Mouse (Mus musculus) gastrocnemius, adult 8-10 months (tissue): Measurements from ENCODE around the gene Krt20. TPM values are rescaled to one million over a fixed set of nuclear protein-coding genes. Genes with fewer than 3 reads are reported as not detected.

ENCODE experiments used
- DNase-seq, 2 experiments: peaks; one replicate each; pipeline ENCODE4 v3.0.0; 2022; ENCODE audit warnings: low spot score in 2 of 2
- total RNA-seq, 4 experiments: library from RNA; stranded (reverse); gene quantifications; 2 replicates each; pipeline ENCODE4 v1.2.4; 2022

Krt20 gene
- under 1 TPM in 1 of 4 experiments, not detected in 3; 0.13 TPM for total RNA-seq

GRCm38 (mm10) chr11:99437972-99438371 lies at the start of gene Krt20:
Gene Krt20 (minus strand): TSS chr11:99438150.
- DNase-seq: no peak

- DNase-seq: no peak
These were observed 37.0 kb upstream of the Krt20 start for GRCm38 (mm10) chr11:99474981-99475380.

DNA sequence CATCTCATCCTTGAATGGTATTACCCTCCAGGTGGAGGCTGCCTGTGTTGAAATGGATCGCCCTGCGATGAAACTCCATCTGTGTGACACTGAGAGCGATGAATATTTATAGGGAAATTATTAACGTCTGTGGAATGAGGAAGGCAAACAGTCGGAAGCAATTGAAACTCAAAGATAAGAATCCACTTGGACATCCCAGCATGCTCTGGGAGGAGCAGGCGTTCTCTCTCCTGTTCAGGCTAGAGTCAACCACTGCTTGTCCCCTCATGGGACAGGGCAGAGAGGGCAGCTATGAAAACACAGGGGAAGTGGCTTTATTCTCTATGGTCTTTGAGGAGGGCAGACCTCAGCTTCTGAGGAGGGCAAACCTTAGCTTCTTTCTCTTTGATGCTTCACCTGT lies 35.5 kb upstream of the Krt20 start:
- DNase-seq: no peak

DNA sequence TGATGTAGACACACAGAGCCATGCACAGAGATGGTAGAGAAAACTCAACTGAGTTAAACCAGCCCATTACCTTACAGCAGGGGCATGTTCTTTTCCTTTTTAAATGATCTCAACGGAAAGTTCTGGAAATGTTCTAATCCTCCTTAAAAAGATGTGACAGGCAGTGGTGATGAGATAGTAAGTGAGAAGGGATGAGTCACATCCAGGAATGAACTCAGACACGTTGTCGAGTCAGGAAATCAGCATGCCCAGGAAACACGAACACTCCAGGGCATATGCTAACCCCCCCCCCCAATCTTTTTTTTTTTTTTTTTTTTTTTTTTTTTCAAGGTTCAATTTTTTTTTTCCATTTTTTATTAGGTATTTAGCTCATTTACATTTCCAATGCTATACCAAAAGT lies 34.5 kb upstream of the Krt20 start:
- no peak for DNase-seq

GRCm38 (mm10) chr11:99471946-99472345 lies 34.0 kb upstream of the Krt20 start:
- no peak for DNase-seq

DNA sequence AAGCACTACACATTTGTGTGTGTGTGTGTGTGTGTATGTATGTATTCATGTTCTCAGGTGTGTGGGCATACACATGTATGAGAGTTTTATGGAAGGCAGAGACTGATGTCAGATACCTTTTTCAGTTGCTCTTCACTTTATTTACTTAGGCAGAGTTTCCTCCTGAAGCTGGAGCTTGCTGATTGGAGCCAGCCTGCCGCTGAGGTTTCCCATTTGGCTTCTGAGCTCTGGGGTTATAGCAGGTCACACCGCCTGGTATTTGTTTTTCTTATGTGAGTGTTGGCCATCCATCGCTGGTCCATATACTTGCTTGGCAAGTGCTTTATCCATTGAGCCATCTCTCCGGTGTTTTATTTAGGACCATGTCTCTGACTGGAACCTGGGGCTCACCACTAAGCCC lies 31.3 kb upstream of the Krt20 start:
- DNase-seq: no peak

GRCm38 (mm10) chr11:99468566-99468965 lies 30.6 kb upstream of the Krt20 start:
- no peak for DNase-seq

- no peak for DNase-seq
These were observed 28.4 kb upstream of the Krt20 start for GRCm38 (mm10) chr11:99466316-99466715.

DNA sequence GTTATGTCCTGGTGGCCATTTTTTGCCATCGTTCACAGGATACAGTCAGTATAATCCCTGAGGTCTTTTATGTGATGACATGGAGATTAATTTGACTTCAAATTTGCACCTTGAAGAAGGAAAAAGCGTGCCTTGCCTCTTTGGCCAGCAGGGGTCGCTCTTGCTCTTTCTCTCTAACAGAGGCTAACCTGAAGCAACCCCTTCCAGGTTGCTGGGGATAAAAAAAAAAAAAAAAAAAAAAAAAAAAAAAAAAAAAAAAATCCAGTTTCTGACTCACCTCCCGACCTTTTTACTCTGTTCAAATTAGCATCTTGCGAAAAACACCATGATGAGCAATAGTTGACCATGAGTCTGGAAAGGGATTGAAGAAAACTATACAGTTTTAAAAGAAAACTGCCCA lies 26.9 kb upstream of the Krt20 start:
- DNase-seq: peak; percentile 14 to 19

- DNase-seq: peak in 1 of 2 experiments; percentile 6
These were observed 25.2 kb upstream of the Krt20 start for GRCm38 (mm10) chr11:99463155-99463554.

- DNase-seq: no peak
These were observed 23.8 kb upstream of the Krt20 start for GRCm38 (mm10) chr11:99461736-99462135.

- DNase-seq: no peak
These were observed 20.9 kb upstream of the Krt20 start for GRCm38 (mm10) chr11:99458887-99459286.

DNA sequence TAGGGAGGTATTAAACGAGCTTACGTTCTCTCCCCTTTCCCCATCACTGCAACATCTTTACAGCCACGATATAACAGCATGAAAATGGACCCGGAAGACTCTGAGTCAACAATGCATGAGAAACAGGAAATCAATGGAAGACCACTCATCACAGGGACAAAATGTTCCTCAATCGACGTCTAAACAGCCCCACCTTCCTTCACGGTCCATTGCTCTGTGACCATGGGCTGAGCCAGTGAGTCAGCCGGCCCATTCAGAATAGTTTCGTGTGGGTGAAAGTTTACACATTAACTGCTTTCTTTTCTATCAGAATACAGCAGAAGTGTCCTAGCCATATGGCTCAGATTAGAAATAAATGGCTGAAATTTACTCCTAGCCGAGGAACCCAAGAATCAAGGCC lies 16.8 kb upstream of the Krt20 start:
- no peak for DNase-seq

- no peak for DNase-seq
These were observed 16.1 kb upstream of the Krt20 start for GRCm38 (mm10) chr11:99454044-99454443.

DNA sequence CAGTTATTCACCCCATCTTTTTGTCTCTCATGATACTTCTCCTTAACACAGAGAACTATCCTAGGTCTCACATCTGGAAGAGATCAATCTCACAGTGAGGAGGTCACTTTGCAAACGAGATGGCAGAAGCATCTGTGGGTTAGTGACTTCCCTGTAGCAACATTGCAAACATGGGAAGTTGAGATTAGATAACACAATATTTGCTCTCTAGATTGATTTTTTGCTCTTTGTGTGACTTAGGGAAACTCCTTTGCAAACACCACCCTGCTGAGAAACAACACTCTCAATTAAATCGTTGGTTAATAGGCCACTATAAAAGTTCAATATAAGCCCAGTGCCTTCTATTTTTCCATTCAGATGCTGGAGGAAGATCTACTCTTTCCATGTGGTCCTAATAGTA lies 10.8 kb upstream of the Krt20 start:
- no peak for DNase-seq

DNA sequence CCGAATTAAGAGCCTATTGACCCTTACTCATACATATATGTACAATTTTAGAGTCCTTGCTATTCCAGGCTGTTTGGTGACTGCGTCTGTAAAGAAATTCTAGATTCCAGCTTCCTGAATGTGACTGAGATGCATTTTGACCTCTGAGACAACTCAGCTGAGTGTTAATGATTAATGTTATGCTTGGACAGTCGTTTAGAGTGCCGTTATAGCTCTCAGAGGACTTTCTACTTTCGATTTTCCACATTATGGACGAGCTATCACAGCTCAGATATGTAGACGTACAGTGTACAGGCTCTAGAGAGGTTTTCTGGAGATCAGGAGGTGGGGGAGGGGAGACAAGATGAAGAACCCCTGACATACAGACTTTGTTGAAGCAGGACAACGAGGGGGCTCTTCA lies 3.3 kb upstream of the Krt20 start:
- DNase-seq: no peak

DNA sequence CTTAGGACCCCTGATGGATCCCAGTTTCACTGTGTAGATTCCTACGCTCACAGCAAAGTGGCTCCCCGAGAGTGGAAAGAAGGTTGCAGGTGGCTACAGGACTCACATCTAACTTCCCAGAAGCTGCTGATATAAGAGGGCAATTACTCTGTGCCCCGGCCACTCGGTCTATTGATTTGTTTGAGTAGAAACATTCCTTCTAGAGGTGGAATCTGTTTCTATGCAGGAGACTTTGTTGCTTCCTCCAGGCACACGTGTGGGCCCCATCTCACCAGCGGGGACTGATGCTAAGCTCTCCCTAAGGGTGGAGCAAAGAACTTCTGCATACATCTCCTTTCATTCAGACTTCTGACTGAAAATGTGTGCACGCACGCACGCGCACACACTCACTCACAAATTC lies 1.5 kb upstream of the Krt20 start:
- DNase-seq: no peak

GRCm38 (mm10) chr11:99436625-99437024 lies 1.3 kb downstream of the Krt20 start:
- no peak for DNase-seq

DNA sequence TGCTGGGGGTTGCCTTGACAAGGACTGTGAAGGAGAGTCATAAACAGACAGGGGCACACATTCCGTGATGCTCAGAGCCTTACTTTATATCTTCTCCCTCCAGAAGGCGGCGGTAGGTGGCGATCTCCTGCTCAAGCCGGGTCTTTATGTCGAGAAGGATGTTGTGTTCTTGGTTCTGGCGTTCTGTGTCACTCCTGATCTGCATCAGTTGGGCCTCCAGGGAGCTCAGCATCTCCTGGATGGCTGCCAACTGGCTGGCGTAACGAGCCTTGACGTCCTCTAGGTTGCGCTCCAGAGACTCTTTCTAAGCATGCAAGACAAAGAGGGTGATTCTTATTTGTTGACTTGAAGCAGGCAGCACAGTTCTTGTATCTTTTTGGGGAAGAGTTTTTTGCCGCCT lies 7.3 kb downstream of the Krt20 start:
- no peak for DNase-seq

DNA sequence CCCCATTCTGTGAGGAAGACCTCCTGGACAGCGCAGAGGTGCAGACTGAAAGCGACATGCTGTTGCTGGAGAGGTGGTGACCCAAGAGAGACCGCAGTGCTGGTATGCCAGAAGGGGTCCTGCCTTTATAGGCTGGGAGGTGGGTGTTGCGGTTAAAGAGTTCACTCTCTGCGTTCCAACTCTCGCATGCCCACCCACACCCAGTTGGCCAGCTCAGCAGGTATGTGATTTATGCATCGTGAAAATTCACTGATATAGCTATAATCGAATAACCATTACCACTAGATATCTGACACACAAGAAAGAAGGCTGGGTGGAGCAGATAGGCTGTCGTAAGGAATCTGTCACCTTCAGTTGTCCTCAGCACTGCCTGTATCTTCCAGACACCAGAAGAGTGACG lies 15.8 kb downstream of the Krt20 start, which contains the start of gene Krt12:
Krt12 (minus strand) TSS at position 101 of the 400 bp plus-strand sequence.
- DNase-seq: no peak

DNA sequence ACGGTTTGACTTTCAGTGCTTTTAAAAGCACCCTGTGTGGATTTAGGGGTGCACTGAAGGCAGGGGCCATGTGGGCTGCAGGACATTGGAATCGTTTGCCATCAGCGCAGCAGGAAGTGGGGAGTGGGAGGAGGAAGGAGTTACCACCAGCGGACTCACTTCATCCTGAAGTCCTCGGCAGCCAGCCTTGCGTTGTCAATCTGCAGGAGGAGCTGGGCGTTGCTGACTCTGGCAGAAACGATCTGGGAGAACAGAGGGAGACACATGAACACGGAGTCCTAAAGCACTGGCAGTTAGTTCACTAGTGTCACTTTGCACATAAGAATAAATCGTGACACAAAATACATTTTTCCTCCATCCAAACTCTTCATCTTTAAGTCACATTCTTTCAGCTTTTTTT lies 17.4 kb downstream of the Krt20 start:
- DNase-seq: no peak

GRCm38 (mm10) chr11:99417819-99418218 lies 20.1 kb downstream of the Krt20 start:
- no peak for DNase-seq

DNA sequence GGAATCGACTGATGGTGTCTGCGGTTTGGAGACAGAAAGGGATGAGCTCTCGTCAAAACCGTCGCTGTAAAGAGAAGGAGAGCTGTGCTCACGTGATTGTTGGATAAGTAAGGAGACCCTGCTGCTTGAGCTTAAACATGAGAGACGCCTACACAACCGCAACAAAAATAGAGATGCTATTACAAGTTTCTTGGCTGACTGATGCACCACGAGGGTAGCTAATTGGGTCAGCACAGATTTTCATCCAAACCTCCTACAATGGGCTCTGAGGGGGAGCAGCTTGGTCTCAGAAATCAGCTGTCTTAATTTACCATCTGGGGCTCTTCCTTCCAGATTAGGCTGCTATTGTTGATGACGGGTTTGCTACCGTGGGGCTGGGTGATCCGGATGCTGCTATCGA lies 21.0 kb downstream of the Krt20 start:
- DNase-seq: no peak

GRCm38 (mm10) chr11:99414463-99415147 lies 23.3 kb downstream of the Krt20 start:
- DNase-seq: no peak
